Mouse (Mus musculus): ENCODE measurements around the gene Car10. TPM values are rescaled to one million over a fixed set of nuclear protein-coding genes. Genes with fewer than 3 reads are reported as not detected.

Gene Car10
- polyA plus RNA-seq, 1 experiment from 2014 or later, result not detected

GRCm38 (mm10) chr11:93120766-93121415 lies 23.1 kb downstream of the Car10 start:
- 82% methylated on average over 10 of the region's 10 CpGs for WGBS (ENCODE audit: missing documents)
- H3K4me3 ChIP-seq (ENCODE audit: inconsistent target), result no peak overlapping the region
- no peaks in the 10 kb centered on the region for H3K79me2 ChIP-seq (ENCODE audit: inconsistent target)
- no peak overlapping the region for H3K27ac ChIP-seq
- H3K36me3 ChIP-seq (ENCODE audit: inconsistent target), result no peaks in the 10 kb centered on the region

- WGBS (ENCODE audit: missing documents), result 91% methylated on average over 4 of the region's 4 CpGs
- H3K36me3 ChIP-seq (ENCODE audit: inconsistent target), result no peaks in the 10 kb centered on the region
- no peak overlapping the region for H3K4me3 ChIP-seq (ENCODE audit: inconsistent target)
- H3K27ac ChIP-seq, result no peak overlapping the region
- H3K79me2 ChIP-seq (ENCODE audit: inconsistent target), result no peaks in the 10 kb centered on the region
Observed at GRCm38 (mm10) chr11:93123691-93124090, 25.9 kb downstream of the Car10 start.

- 60% methylated on average over 3 of the region's 3 CpGs for WGBS (ENCODE audit: missing documents)
- Histone ChIP-seq H3K36me3 (ENCODE audit: inconsistent target) (no peaks in the 10 kb centered on the region), H3K27ac (no peak overlapping the region), H3K4me3 (ENCODE audit: inconsistent target) (no peak overlapping the region), H3K79me2 (ENCODE audit: inconsistent target) (no peaks in the 10 kb centered on the region)
Observed at GRCm38 (mm10) chr11:93126466-93126865, 28.6 kb downstream of the Car10 start.

GRCm38 (mm10) chr11:93128481-93128880 lies 30.7 kb downstream of the Car10 start:
- Histone ChIP-seq H3K4me3 (ENCODE audit: inconsistent target) (no peak overlapping the region), H3K79me2 (ENCODE audit: inconsistent target) (no peaks in the 10 kb centered on the region), H3K36me3 (ENCODE audit: inconsistent target) (no peaks in the 10 kb centered on the region), H3K27ac (no peak overlapping the region)
- WGBS (ENCODE audit: missing documents), result 75% methylated on average over 2 of the region's 2 CpGs

GRCm38 (mm10) chr11:93137841-93138240 lies 40.0 kb downstream of the Car10 start:
- WGBS (ENCODE audit: missing documents), result 80% methylated on average over 1 of the region's 1 CpGs
- no peaks in the 10 kb centered on the region for H3K79me2 ChIP-seq (ENCODE audit: inconsistent target)

GRCm38 (mm10) chr11:93141727-93142126 lies 43.9 kb downstream of the Car10 start:
- Histone ChIP-seq H3K79me2 (ENCODE audit: inconsistent target) (no peaks in the 10 kb centered on the region), H3K4me3 (ENCODE audit: inconsistent target) (no peak overlapping the region), H3K36me3 (ENCODE audit: inconsistent target) (no peaks in the 10 kb centered on the region), H3K27ac (no peak overlapping the region)
- 71% methylated on average over 1 of the region's 1 CpGs for WGBS (ENCODE audit: missing documents)

More at GRCm38 (mm10) chr11:93137841-93138240, 40.0 kb downstream of the Car10 start:
- Histone ChIP-seq H3K36me3 (ENCODE audit: inconsistent target) (no peaks in the 10 kb centered on the region), H3K4me3 (ENCODE audit: inconsistent target) (no peak overlapping the region), H3K27ac (no peak overlapping the region)

- Histone ChIP-seq H3K79me2 (ENCODE audit: inconsistent target) (no peaks in the 10 kb centered on the region), H3K36me3 (ENCODE audit: inconsistent target) (no peaks in the 10 kb centered on the region), H3K27ac (no peak overlapping the region), H3K4me3 (ENCODE audit: inconsistent target) (no peak overlapping the region)
- 32% methylated on average over 2 of the region's 2 CpGs for WGBS (ENCODE audit: missing documents)
Observed at GRCm38 (mm10) chr11:93144544-93144943, 46.7 kb downstream of the Car10 start.

- no peaks in the 10 kb centered on the region for H3K79me2 ChIP-seq (ENCODE audit: inconsistent target)
Observed at GRCm38 (mm10) chr11:93154910-93155309, 57.1 kb downstream of the Car10 start.

GRCm38 (mm10) chr11:93172430-93172829 lies 74.6 kb downstream of the Car10 start:
- Histone ChIP-seq H3K36me3 (ENCODE audit: inconsistent target) (no peaks in the 10 kb centered on the region), H3K4me3 (ENCODE audit: inconsistent target) (no peak overlapping the region), H3K27ac (no peak overlapping the region)

More at GRCm38 (mm10) chr11:93154910-93155309, 57.1 kb downstream of the Car10 start:
- WGBS (ENCODE audit: missing documents), result 50% methylated on average over 3 of the region's 3 CpGs
- Histone ChIP-seq H3K27ac (no peak overlapping the region), H3K4me3 (ENCODE audit: inconsistent target) (no peak overlapping the region), H3K36me3 (ENCODE audit: inconsistent target) (no peaks in the 10 kb centered on the region)

GRCm38 (mm10) chr11:93173533-93174308 lies 75.9 kb downstream of the Car10 start:
- H3K27ac ChIP-seq, result no peak overlapping the region
- no peaks in the 10 kb centered on the region for H3K36me3 ChIP-seq (ENCODE audit: inconsistent target)
- H3K4me3 ChIP-seq (ENCODE audit: inconsistent target), result no peak overlapping the region
- 92% methylated on average over 1 of the region's 1 CpGs for WGBS (ENCODE audit: missing documents)
- H3K79me2 ChIP-seq (ENCODE audit: inconsistent target), result no peaks in the 10 kb centered on the region

More at GRCm38 (mm10) chr11:93172430-93172829, 74.6 kb downstream of the Car10 start:
- no peaks in the 10 kb centered on the region for H3K79me2 ChIP-seq (ENCODE audit: inconsistent target)

GRCm38 (mm10) chr11:93185477-93185876 lies 87.6 kb downstream of the Car10 start:
- WGBS (ENCODE audit: missing documents), result 66% methylated on average over 4 of the region's 4 CpGs
- H3K79me2 ChIP-seq (ENCODE audit: inconsistent target), result no peaks in the 10 kb centered on the region
- no peak overlapping the region for H3K4me3 ChIP-seq (ENCODE audit: inconsistent target)
- H3K36me3 ChIP-seq (ENCODE audit: inconsistent target), result no peaks in the 10 kb centered on the region
- H3K27ac ChIP-seq, result no peak overlapping the region

GRCm38 (mm10) chr11:93186163-93186562 lies 88.3 kb downstream of the Car10 start:
- no peak overlapping the region for H3K4me3 ChIP-seq (ENCODE audit: inconsistent target)
- no peaks in the 10 kb centered on the region for H3K36me3 ChIP-seq (ENCODE audit: inconsistent target)
- no peak overlapping the region for H3K27ac ChIP-seq
- H3K79me2 ChIP-seq (ENCODE audit: inconsistent target), result no peaks in the 10 kb centered on the region
- 81% methylated on average over 2 of the region's 2 CpGs for WGBS (ENCODE audit: missing documents)

- Histone ChIP-seq H3K4me3 (ENCODE audit: inconsistent target) (no peak overlapping the region), H3K79me2 (ENCODE audit: inconsistent target) (no peaks in the 10 kb centered on the region), H3K27ac (no peak overlapping the region), H3K36me3 (ENCODE audit: inconsistent target) (no peaks in the 10 kb centered on the region)
- WGBS (ENCODE audit: missing documents), result 74% methylated on average over 5 of the region's 5 CpGs
Observed at GRCm38 (mm10) chr11:93188621-93189020, 90.8 kb downstream of the Car10 start.

- Histone ChIP-seq H3K27ac (no peak overlapping the region), H3K36me3 (ENCODE audit: inconsistent target) (no peaks in the 10 kb centered on the region), H3K4me3 (ENCODE audit: inconsistent target) (no peak overlapping the region), H3K79me2 (ENCODE audit: inconsistent target) (no peaks in the 10 kb centered on the region)
- 91% methylated on average over 3 of the region's 3 CpGs for WGBS (ENCODE audit: missing documents)
Observed at GRCm38 (mm10) chr11:93200046-93200445, 102.2 kb downstream of the Car10 start.

GRCm38 (mm10) chr11:93217457-93217856 lies 119.6 kb downstream of the Car10 start:
- Histone ChIP-seq H3K27ac (no peak overlapping the region), H3K4me3 (ENCODE audit: inconsistent target) (no peak overlapping the region), H3K79me2 (ENCODE audit: inconsistent target) (no peaks in the 10 kb centered on the region), H3K36me3 (ENCODE audit: inconsistent target) (no peaks in the 10 kb centered on the region)
